Mouse (Mus musculus) heart, postnatal 0 days (tissue): ENCODE measurements around the gene Olfr985.

Source experiments
- CTCF ChIP-seq: IDR thresholded peaks from 2 replicates; pipeline ENCODE4 v1.5.1; 2016; ENCODE audit warnings: antibody characterized with exemption, control low read depth, low read depth
- EP300 ChIP-seq: IDR thresholded peaks from 2 replicates; pipeline ENCODE4 v1.6.1; 2016; ENCODE audit warnings: antibody characterized with exemption, low read depth

DNA sequence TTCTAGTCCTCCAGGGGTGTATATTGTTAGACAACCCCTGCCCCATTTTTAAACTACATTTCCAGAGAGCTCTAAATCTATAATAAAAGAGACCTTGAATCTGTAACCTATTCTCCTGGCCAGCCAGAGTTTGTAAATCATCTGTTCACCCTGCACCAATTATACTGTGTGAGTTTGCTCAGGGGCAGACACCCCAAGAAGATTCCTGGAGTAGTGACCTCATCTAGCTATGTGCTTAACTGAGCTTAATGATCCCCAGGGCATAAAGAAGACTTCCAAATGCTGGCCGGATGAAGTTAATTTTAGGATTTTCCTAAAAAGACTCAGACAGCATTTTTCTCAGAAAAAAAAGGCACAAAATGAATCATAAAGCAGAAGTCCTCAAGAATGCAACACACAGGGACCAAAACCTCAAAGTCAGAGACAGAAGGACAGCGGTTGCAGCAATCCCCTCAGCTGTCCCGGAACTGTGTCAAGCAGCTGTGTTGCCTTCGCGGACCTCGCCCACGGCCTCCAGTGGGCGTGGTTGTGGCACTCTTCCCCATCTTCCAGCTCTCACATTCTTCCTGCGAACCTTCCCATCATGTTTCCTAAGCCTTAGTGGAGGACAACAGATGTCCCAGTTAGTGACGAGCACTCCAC, 13.2 kb downstream of the Olfr985 start:
- TF ChIP-seq CTCF = no peak
- TF ChIP-seq EP300 = no peak
